Mouse (Mus musculus) heart, embryonic 12.5 days (tissue): ENCODE measurements at regions not wholly inside any gene's neighbourhood (a gene's known extent, or its start where the extent isn't known, plus 50 kb on each side); places are given as distances from the start of the nearest gene placed in this dataset.

Source experiments
- ATAC-seq: fragments of 200-750 bp; cut with Nextera tagmentation; 2 replicates; pipeline ENCODE4 v1.8.0; 2017; ENCODE audit warnings: moderate TSS enrichment, moderate library complexity; ENCODE audit not compliant: insufficient number of reproducible peaks, low FRiP score
- H3K27ac ChIP-seq: fragments of 300-500 bp; sonication (generic); 2 replicates; pipeline ENCODE4 v1.5.1; 2016; ENCODE audit warnings: mild to moderate bottlenecking, moderate library complexity; ENCODE audit not compliant: poor library complexity, severe bottlenecking
- H3K27me3 ChIP-seq: fragments of 300-500 bp; sonication (generic); replicated peaks from 2 replicates; pipeline ENCODE4 v1.6.1; 2016; ENCODE audit warnings: mild to moderate bottlenecking, moderate library complexity
- H3K36me3 ChIP-seq: fragments of 300-500 bp; sonication (generic); 2 replicates; pipeline ENCODE4 v1.6.1; 2016; ENCODE audit warnings: mild to moderate bottlenecking, moderate library complexity
- H3K4me1 ChIP-seq: fragments of 300-500 bp; sonication (generic); replicated peaks from 2 replicates; pipeline ENCODE4 v1.6.1; 2016; ENCODE audit warnings: mild to moderate bottlenecking
- H3K4me2 ChIP-seq: fragments of 300-500 bp; sonication (generic); 2 replicates; pipeline ENCODE4 v1.6.1; 2016; ENCODE audit warnings: mild to moderate bottlenecking, moderate library complexity
- H3K4me3 ChIP-seq: fragments of 300-500 bp; sonication (generic); 2 replicates; pipeline ENCODE4 v1.5.1; 2016; ENCODE audit warnings: mild to moderate bottlenecking
- H3K9ac ChIP-seq: fragments of 300-500 bp; sonication (generic); 2 replicates; pipeline ENCODE4 v1.6.1; 2016; ENCODE audit warnings: mild to moderate bottlenecking, moderate library complexity
- H3K9me3 ChIP-seq: fragments of 300-500 bp; sonication (generic); replicated peaks from 2 replicates; pipeline ENCODE4 v1.6.1; 2016; ENCODE audit warnings: mild to moderate bottlenecking, moderate library complexity
- WGBS: fragments of 180-500 bp; shearing (Covaris S2); methylation state at CpG from one replicate; pipeline ENCODE4 v1.1.7; 2016; 5-methylcytosine and 5-hydroxymethylcytosine counted together

DNA sequence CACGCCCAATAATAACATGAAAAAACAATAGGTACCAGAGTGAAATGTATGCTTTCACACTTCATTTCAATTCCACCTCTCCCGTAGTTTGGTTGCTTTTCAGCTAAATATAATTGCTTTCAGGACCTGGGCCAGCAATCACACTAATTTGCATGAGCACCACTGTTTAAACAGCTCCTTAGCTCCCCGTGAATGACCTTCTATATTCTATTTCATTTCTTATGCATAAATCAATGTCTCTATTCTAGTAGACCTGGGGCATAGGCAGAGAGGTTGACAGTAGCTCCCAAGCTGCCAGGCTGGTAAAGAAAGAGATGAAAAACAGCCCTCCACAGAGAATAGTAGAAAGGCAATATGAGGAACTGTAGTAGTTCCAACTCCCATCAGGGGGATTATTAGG is 117.7 kb upstream of the Dlx6 start:
- no peaks in the 10 kb centered on the region for H3K9me3 ChIP-seq
- no peak overlapping the region for H3K4me3 ChIP-seq
- no peak overlapping the region for H3K4me2 ChIP-seq
- no peak overlapping the region for H3K9ac ChIP-seq
- H3K27ac ChIP-seq: no peak overlapping the region
- no peak for ATAC-seq
- H3K4me1 ChIP-seq: no peaks in the 10 kb centered on the region
- H3K27me3 ChIP-seq: no peaks in the 10 kb centered on the region
- 62% methylated on average over 3 of the region's 3 CpGs for WGBS
- H3K36me3 ChIP-seq: no peaks in the 10 kb centered on the region

DNA sequence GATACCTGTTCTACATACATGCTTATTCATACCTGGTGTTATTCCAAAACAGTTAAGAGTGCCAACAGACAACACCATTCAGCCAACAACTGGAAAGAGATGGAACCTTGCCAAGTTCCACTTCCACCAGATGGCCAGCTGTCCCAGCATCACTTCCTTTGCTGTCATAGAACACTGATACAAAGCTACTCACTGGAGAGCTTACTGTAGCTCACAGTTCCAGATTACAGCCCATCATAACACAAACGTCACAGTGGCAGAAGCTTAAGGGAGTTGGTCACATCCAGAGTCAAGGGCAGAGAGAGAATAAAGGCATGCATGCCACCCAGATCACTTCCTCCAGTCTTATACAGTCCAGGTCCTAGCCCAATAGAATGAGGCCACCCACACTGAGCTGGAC is 84.0 kb upstream of the Dlx6 start:
- no peak overlapping the region for H3K4me2 ChIP-seq
- H3K27me3 ChIP-seq: no peaks in the 10 kb centered on the region
- peaks cover 7% of the 10 kb centered on the region; the same call in 1 of the 2 replicates for H3K4me1 ChIP-seq
- no peak overlapping the region for H3K27ac ChIP-seq
- H3K36me3 ChIP-seq: no peaks in the 10 kb centered on the region
- WGBS: 27% methylated on average over 1 of the region's 1 CpGs
- peak; percentile 73 for ATAC-seq
- H3K9ac ChIP-seq: no peak overlapping the region
- no peaks in the 10 kb centered on the region for H3K9me3 ChIP-seq
- no peak overlapping the region for H3K4me3 ChIP-seq

DNA sequence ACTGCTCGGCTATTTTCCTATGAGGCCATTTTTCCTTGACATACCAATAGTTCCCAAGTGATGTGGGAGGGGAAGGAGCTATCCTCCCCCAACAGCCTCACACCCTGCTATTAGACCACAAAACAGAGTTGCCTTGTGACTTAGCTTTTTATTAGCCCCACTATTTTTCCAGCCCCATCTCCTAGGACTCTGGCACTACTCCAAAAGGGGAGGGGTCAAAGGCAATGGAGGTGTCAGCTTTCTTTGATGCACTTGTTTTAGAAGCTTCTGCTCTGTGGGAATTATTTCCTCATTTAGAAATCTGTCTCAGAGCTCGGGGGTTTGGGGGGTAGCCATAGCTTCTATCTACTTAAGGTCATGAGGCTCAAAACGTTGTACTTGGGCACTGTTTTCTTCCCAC is 81.6 kb upstream of the Dlx6 start:
- H3K4me3 ChIP-seq: no peak overlapping the region
- H3K9me3 ChIP-seq: no peaks in the 10 kb centered on the region
- 48% methylated on average over 3 of the region's 3 CpGs for WGBS
- no peaks in the 10 kb centered on the region for H3K36me3 ChIP-seq
- H3K9ac ChIP-seq: no peak overlapping the region
- H3K27me3 ChIP-seq: no peaks in the 10 kb centered on the region
- H3K4me1 ChIP-seq: peaks cover 16% of the 10 kb centered on the region
- no peak for ATAC-seq
- no peak overlapping the region for H3K4me2 ChIP-seq
- no peak overlapping the region for H3K27ac ChIP-seq

DNA sequence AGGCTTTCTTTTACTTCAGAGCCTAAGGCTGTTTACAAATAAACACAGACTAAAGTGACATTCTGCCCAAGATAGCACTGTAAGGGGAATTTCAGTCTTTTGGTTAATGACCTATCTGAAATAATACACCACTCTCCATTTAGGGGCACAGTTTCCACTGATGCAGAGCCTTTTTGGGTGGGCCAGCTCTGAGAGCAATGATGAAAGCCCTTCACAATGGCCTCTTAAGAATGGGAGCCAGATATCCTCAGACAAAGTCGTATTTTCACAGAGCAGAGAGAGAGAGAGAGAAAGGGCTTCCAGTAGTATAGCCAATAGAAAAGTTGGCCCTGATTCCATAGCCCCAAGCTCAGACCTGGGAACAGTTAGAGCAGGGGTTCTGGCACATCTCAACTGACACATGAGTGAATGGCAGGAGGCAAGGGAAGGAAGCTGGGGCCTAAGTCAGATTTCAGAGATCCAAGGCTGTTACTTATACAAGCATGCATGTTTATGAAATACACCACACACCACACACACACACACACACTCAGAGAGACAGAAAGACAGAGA is 77.1 kb upstream of the Dlx6 start:
- no peak overlapping the region for H3K9ac ChIP-seq
- no peaks in the 10 kb centered on the region for H3K9me3 ChIP-seq
- H3K4me2 ChIP-seq: no peak overlapping the region
- H3K4me3 ChIP-seq: no peak overlapping the region
- no peaks in the 10 kb centered on the region for H3K27me3 ChIP-seq
- H3K36me3 ChIP-seq: no peaks in the 10 kb centered on the region
- WGBS: 4% methylated on average over 1 of the region's 1 CpGs
- peaks cover 12% of the 10 kb centered on the region; the same call in 1 of the 2 replicates for H3K4me1 ChIP-seq
- 0 out of 2 replicates have a peak overlapping the region, but pooled peaks have one; percentile 34 for H3K27ac ChIP-seq
- ATAC-seq: peak; percentile 66

DNA sequence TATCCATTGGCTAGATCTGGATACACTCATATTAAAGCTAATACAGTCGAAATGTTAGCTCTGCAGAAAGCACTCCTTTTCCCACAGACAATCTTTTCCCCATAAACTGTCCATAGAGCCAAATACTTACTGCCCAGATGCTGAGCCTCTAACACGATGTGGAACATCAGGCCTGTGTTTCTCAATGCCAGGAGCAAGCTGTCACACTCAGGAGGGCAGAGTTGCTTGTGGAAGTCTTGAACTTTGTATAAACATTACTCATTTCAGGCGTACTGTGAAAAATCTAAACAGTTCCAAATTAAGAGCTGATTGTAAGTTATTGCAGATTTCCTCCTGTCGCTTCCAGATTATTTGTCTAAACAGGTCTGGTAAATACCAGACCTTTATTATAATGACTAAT is 75.6 kb upstream of the Dlx6 start:
- Histone ChIP-seq H3K36me3 (no peaks in the 10 kb centered on the region), H3K4me3 (no peak overlapping the region), H3K9me3 (no peaks in the 10 kb centered on the region), H3K27me3 (no peaks in the 10 kb centered on the region), H3K4me2 (no peak overlapping the region), H3K9ac (no peak overlapping the region), H3K4me1 (peaks cover 9% of the 10 kb centered on the region; the same call in 1 of the 2 replicates), H3K27ac (no peak overlapping the region)
- ATAC-seq: no peak
- 43% methylated on average over 4 of the region's 4 CpGs for whole genome bisulfite sequencing

DNA sequence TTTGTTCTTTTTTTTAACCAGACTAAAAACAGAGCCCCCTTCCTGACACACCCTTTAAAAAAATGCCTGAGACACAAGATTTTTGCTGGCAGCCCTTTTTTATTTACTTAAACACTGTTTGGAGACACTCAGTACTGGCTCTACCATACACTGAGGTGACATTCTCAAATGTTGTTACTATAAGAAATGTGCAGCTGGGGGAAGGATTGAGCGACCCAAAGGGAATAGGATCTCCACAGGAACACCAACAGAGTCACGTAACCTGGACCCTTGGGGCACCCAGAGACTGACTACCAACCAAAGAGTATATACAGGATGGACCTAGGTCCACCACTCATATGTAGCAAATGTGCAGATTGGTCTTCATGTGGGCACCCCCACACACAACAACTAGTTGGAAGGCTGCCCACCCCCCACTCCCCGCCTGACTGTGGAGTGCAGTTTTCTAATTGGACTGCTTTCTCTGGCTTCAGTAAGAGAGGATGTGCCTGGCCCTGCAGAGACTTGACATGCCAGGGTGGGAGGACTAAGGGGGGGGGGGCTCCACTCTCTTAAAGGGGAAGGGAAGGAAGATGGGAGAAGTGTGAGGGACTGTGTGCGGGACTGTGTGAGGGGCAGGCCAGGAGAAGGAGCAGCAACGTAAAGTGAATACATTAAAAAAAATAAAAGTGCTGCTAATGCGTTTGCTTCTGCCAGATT is 68.7 kb upstream of the Dlx6 start:
- H3K9me3 ChIP-seq: no peaks in the 10 kb centered on the region
- peak; percentile 29; the same call in 1 of the 2 replicates for ATAC-seq
- no peak overlapping the region for H3K9ac ChIP-seq
- no peak overlapping the region for H3K27ac ChIP-seq
- WGBS: 44% methylated on average over 6 of the region's 6 CpGs
- no peak overlapping the region for H3K4me2 ChIP-seq
- H3K4me3 ChIP-seq: no peak overlapping the region
- H3K4me1 ChIP-seq: peaks cover 7% of the 10 kb centered on the region
- no peaks in the 10 kb centered on the region for H3K36me3 ChIP-seq
- no peaks in the 10 kb centered on the region for H3K27me3 ChIP-seq

DNA sequence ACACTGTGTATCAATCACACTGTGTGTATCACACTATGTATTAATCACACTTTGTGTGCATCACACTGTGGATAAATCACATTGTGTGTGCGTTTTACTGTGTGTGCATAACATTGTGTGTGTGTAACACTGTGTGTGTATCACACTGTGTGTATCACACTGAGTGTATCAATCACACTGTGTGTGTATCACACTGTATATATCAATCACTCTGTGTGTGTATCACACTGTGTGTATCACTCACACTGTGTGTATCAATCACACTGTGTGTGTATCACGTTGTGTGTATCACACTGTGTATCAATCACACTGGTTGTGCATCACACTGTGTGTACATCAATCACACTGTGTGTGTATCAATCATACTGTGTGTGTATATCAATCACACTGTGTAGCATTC is 62.8 kb upstream of the Dlx6 start:
- Histone ChIP-seq H3K9ac (no peak overlapping the region), H3K4me3 (no peak overlapping the region), H3K4me1 (no peaks in the 10 kb centered on the region), H3K36me3 (no peaks in the 10 kb centered on the region), H3K4me2 (no peak overlapping the region), H3K27ac (no peak overlapping the region), H3K9me3 (no peaks in the 10 kb centered on the region), H3K27me3 (no peaks in the 10 kb centered on the region)
- WGBS: 83% methylated on average over 2 of the region's 2 CpGs
- ATAC-seq: no peak

DNA sequence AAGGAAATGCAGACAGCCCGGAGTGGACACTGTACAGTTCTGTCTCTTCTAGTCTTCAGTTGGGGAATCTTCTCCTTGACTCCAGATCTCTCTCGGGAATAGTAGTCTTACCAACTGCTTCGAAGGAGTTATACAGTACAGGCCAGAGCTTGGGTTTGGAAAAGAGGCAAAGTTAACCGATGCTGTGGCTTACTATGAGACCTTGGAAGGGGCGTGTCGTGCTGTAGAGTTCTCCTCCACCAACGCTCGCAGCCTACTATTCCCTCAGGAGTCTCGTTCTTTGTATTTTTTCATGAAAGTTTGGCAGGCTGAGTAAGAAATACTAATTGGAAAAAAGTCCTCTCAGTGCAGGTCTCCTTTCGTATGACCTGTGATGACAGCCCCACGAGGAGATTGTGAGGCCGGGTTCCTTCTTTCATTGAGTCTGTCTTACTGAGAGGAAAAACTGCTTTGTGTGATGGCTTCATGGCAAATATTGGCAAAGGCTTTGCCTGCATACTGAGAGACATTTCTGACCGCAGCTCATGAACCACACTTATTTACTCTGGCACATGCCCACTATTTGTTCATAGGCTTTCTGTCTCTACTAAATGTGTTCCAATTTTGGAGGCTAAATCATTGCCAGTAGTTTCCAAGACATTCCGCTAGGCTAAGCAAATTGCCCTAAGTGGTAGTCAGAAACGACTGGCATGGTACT is 61.4 kb upstream of the Dlx6 start:
- WGBS: 74% methylated on average over 15 of the region's 15 CpGs
- Histone ChIP-seq H3K27ac (no peak overlapping the region), H3K36me3 (no peaks in the 10 kb centered on the region), H3K9me3 (no peaks in the 10 kb centered on the region), H3K27me3 (no peaks in the 10 kb centered on the region), H3K4me2 (no peak overlapping the region), H3K9ac (no peak overlapping the region), H3K4me3 (no peak overlapping the region), H3K4me1 (no peaks in the 10 kb centered on the region)
- ATAC-seq: no peak
